Mouse (Mus musculus) mammary gland, adult 2 months (tissue): ENCODE measurements around the gene Gm10638. TPM values are rescaled to one million over a fixed set of nuclear protein-coding genes. Genes with fewer than 3 reads are reported as not detected.

Source experiments
- polyA plus RNA-seq: library from polyadenylated mRNA; depleted of rRNA; stranded (reverse); fragments of >200 nt; gene quantifications from 2 replicates; pipeline ENCODE4 v1.2.3, GENCODE M21; 2012; ENCODE audit warnings: low replicate concordance; rRNA removed

Gene Gm10638
- polyA plus RNA-seq, result 1.8 and 5.8 TPM in 2 replicates

DNA sequence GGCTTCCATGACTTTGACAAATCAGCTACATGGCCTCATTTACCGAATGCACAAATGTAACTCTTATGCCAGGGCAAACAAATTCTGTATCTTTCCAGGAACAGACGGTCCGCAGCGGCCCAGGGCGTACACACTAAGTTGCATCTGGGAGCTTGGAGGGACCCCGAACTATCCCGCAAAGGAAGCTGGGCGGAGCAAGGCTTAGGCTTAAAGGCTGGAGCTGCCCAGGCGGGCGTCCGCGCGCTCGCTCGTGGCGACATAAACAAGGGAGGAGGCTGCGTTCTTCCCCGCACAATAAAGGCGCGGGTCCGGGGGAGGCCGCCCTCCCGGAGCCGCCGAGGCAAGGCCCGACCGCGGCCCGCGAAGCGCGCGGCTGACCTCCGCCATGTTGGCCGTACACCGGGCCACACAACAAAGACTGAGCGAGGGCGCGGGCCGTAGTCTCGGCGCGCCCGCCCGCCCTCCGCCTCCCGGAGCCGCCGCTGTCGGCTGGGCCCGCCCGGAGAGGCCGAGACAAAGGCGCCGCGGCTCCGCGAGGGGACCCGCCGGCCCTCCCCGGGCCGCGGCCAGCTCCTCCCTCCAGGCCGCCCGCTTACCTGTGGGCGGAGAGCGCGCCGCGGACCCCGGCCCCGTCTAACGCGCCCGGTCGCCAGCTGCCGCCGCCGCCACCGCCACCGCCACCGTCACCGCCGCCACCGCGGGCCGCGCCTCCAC, at the start of gene Gm10638, which contains the start of gene Siah1a:
Gene Gm10638, plus strand, starts transcription at position 479 of the 714 bp plus-strand sequence.
Gene Siah1a, minus strand, starts transcription at position 714 of the 714 bp plus-strand sequence.

Other genes starting within 250 kb of the Gm10638 start
- 0.07 TPM in 1 of 2 replicates, not detected in the other for gene Abcc12, start 165.0 kb upstream of the Gm10638 start, polyA plus RNA-seq
- 99.1 and 146 TPM in 2 replicates for gene Lonp2, start 121.7 kb upstream of the Gm10638 start, polyA plus RNA-seq
- gene Siah1a, start 235 bp downstream of the Gm10638 start, polyA plus RNA-seq, result 19.8 and 29.8 TPM in 2 replicates
- gene N4bp1, start 139.6 kb downstream of the Gm10638 start, polyA plus RNA-seq, result 11.4 and 12.3 TPM in 2 replicates